Mouse (Mus musculus) G1E-ER4 (cell line): ENCODE results near the gene Sec23a. TPM values are rescaled to one million over a fixed set of nuclear protein-coding genes. Genes with fewer than 3 reads are reported as not detected.

Experiments used
- GATA1 ChIP-seq: IDR thresholded peaks from one replicate; pipeline ENCODE4 v1.8.0; 2012; ENCODE audit warnings: low read length, inconsistent platforms
- polyA plus RNA-seq: library from polyadenylated mRNA; stranded (reverse); fragments of >175 nt; gene quantifications from 2 replicates; pipeline ENCODE4 v1.2.3, GENCODE M21; 2012

Sec23a gene
- polyA plus RNA-seq, 1 experiment: 6.4 TPM

DNA sequence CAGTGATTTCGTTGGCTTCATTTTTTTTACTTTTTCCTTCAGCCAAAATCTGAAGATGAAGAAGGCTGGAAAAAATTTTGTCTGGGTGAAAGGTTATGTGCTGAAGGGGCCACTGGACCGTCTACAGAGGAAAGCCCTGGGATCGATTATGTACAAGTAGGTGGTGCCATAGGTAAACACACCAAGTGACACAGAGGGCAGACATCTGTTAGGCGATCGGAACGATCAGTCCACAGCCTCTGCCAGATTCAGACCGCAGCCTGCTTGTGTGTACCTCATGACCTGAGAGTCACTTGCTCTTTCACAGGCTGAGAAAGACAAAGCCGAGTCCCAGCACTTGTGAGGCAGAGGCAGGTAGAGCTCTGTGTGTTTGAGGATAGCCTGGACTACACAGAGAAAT is 6.2 kb upstream of the Sec23a start:
- no peak for TF ChIP-seq GATA1

DNA sequence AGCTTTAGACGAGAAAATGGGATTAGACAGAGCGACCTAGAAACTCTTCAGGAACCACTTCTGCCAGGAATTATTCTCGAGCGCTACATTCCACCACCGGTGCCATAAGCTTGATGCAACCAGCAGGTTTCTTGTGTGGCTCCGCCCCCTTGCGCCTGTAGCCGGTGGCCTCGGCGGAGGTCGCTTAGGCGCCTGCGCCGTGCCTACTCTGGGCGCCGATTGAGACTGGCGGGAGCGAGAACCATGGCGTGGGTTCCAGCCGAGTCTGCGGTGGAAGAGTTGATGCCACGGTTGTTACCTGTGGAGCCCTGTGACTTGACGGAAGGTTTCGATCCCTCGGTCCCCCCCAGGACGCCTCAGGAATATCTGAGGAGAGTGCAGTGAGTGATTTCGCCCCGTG is 1.4 kb upstream of the Sec23a start, which contains the start of gene Gemin2:
Gene Gemin2, plus strand, starts transcription at position 160 of the 400 bp plus-strand sequence.
- TF ChIP-seq GATA1: no peak

DNA sequence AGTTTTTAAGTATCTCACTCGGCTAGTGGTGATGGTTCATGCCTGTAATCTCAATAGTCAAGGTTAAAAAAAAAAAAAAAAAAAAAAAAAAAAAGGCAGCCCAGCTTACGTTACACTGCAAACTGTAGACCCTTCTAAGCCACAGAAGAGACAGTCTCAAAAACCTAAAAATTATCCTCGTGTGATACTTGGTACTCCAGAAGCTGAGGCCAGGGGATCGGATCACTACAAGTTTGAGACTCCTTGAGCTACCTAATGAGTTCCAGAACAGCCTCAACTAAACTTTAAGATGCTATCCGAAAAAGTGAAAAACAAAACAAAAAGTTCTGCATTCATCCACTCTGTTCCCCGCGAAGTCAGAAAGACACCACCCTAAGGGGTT is 884 bp upstream of the Sec23a start:
- no peak for TF ChIP-seq GATA1

DNA sequence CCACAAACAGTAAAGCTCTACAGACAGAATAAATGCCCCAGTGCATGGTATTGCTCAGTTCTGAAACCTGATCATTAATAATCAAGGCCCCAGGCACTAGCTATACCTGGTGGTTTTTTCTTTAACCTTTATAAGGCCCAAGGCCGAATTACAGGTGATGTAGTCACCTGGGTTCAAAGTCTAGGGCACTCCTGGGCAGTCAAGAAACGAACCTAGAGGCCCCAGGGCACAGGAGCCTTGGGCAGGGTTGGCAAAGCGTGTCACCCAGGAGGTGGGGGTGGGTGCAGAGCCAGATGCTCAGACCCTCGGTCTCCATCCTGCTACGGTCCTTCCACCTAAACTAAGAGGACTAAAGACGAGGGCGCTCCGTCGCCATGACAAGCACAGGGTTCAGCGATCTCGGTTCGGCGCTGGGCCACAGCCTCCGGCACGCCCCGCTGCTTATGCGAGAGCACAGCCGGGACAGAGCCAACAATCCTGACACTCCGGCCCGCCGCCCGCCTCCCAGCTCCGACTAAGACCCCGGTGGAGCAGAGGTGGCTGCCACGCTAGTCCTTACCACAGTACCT is 458 bp downstream of the Sec23a start:
- TF ChIP-seq GATA1: no peak

DNA sequence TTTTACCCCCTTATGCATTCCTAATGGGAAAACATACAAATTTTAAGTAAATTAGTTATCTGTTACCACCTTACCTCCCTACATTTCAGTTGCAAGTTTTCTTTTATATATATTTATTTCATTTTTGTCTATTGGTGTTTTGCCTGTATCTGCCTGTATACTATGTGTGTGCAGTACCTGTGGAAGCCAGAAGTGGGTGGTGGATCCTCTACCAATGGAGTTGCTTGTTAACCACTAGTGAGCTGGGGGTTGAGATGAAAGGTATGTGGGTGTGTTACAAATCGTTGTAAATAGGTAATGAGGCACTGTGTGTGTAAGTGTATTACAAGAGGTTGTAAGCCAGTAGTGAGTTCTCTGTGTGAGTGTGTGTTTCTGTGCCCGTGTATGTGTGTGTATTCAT is 1.3 kb downstream of the Sec23a start:
- no peak for TF ChIP-seq GATA1

DNA sequence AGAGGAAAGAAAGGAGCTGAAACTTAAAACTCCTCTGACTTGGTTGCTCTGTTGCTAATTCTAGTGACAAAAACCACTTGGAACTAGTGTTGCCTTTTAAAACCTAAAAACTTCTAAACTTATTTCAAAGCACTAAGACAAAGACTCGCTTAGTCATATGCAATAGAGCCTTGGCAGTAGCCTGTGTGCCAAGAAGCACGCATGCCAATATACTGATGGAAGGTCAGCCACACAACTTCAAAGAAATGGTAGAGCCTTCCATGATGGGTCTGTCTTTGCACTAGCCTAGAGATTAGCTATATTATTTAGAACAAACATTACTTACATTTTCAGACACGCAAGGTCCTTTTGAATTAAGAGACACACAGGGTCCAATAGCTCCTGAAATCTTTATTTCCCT is 26.1 kb downstream of the Sec23a start:
- TF ChIP-seq GATA1: no peak

DNA sequence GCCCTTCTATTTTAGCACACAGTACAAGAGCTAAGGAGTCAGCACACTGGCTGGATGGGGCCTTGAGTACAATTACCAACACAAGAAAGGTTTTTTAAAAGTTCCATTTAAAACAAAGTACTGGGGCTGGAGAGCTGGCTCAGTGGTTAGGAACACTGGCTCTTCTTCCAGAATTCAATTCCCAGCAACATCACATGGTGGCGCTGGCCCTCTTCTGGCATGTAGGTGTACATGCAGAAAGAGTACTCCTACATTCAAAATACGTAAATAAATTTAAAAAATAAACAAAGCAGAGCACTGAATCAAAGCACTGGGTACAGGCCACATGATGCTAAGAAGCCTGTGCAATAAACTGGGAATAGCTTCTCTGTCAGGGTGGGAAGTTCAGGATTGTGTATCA is 34.9 kb downstream of the Sec23a start:
- no peak for TF ChIP-seq GATA1

DNA sequence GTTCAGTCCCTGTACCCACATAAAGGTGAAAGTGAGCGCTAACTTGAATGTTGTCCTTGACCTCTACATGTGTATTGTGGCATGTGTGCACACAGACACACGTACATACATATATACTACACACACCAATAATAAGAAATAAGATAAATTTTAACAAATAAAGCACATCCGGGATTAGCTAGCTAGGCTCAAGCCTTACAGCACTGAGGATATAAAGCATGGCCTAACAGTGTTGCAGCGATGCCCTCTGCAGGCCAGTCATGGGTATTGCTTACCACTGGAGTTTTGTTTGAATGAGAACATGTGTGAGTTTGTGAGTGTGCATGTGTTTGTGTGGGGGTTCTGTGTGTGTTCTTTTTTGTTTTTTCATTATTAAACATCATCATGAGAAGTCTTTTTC is 47.2 kb downstream of the Sec23a start:
- TF ChIP-seq GATA1: no peak

DNA sequence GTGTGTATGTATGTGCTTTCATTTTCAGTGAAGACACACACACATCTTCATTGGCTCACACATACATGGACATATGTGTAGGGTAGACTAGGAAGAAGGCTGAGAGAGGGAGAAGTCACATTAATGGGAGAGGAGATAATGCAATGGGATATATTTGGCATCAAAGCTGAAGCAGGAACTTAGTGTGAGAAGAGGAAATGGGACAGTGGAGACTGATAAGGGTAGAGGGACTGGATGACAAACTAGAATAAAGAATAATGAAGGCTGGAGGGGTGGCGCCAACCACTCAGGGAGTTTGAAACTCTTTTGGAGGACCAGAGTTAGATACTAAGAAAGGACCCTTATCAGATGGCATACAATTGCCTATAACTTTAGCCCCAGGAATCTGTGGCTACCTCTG is 51.0 kb downstream of the Sec23a start:
- TF ChIP-seq GATA1: no peak

DNA sequence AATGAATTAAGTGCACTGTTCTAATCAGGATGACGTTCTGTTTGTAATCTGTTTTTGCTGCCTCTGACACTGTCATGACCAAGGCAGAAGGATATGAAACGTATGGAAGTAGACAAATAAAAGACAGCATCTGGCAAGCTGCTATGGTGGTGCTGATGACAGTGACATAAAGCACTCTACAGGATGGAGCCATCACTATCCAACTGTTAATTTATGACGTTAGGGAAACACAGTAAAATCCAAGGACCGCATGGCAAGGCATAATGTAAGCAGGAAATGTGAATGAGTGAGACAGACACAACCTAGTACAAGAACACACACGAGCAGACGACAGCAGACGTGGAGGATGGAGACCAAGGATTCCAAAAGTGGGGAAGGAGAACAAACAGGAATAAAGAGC is 55.2 kb downstream of the Sec23a start:
- no peak for TF ChIP-seq GATA1

DNA sequence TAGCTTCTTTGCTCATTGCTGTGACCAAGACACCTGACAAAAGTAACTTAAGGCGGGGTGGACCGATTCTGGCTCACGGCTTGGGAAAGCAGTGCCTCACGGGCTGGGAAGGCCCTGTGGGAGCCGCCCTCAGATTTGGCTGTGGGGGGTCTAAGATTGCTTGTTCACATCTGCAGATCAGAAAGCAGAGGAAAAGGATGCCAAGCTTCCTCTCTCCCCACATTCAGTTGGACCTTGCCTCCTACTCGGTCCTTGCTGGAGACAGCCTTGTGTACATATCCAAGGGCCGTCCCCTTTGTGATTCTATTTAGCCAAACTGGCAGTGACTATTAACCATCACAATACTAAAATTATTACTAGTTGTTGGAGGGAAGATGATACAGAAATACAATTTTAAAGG is 55.7 kb downstream of the Sec23a start:
- TF ChIP-seq GATA1: no peak

DNA sequence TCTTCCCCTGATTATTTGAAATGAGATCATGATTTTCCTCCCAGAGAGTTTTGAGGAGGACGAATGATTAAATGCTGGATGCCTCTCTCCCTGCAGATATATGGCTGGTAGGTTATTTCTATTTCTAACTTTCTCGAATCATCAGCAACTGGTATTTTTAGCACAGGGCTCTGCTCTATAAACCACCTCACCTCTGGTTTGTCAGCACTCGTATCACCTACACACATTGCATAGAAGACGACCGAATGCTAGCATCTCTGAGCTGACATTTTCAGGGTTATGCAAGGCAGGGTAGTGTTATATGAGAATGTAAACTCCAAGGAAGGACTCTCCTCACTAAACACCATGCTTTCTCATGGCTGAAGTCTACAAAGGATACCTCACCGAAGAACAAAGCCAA is 63.9 kb downstream of the Sec23a start:
- no peak for TF ChIP-seq GATA1

DNA sequence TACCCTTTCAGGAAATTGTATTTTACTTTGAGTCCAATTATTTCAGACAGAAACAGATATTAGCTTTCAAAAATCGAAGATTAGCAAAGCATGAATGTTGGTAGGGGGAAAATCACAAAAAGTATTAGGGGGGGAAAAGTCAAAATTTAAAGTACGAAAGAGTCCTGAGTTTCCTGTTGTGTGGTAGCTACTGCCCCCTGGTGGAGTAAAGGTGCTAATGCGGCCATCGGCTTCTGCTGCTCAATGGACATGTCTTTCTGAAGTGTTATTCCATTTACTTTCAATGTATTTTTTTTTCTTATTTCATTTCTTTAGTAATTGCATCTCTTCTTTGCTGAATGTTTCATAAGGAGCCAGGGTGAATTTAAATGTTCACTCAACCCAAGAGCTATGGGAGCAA is 64.6 kb downstream of the Sec23a start:
- no peak for TF ChIP-seq GATA1

DNA sequence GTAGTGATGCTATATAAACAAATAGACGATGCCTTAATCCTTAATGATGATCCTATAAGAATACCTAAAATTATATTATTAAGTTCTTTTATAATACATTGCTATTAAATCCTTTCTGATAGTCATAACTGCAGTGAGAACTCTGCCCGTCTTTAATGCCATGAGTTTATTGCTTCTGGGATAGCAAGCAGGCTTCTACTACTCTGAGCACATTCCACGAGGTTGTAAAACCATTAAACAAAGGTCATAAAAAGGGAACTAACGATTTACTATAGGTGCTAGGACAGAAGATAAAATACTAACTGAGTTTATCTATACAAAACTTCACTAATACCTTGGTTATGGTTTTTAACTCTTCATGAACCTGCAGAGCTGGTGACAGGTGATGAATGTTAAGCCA is 69.3 kb downstream of the Sec23a start:
- TF ChIP-seq GATA1: no peak

DNA sequence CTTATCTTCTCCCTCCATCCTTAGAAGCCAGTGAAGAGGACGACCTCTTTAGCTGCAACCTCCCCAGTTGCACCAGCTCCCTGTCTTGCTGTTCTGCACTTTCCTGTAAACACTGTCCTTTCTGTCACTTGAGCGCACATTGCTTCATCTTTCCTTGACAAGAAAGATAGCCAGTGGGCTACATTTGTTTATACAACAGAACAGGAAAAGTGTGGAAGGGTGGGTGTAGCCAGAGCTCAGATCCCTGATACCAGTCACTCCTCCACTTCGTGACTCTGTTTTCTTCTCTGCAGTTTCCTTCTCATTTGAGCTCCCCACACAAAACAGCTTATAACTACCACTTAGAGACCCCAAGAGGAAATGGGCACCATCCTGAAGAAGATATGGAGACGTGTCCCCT is 77.2 kb downstream of the Sec23a start:
- TF ChIP-seq GATA1: no peak

DNA sequence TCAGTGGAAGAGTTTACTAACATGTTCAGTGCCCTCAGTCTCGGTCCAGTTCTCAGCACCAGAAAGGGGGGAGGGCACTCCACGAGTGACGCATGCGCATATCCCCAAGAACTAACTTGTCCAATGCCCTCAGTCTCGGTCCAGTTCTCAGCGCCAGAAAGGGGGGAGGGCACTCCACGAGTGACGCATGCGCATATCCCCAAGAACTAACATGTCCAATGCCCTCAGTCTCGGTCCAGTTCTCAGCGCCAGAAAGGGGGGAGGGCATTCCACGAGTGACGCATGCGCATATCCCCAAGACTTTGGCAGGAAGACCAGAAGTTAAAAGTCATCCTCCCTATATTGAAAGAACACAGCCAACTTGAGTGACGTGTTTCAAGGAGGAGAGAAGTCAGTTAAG is 86.8 kb downstream of the Sec23a start:
- TF ChIP-seq GATA1: no peak

DNA sequence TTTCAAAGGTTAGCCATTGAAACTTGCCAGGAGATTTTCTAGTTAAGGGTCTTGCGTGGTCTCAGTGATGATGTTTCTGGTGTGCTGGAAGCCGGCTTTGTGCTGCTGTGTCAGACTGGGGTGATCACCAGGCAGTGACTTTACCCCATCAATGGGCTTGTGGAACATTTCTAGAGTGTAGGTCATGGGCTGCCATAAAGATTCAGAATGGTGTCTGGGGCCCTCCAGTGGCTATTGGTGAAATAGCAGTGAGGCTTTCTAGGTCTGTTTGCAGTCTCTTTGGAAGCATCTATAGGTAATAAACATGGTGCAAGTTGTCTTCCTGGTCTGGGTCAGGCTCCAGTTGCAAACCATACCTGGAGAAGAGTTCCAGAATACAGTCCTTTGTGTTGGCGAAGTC is 87.8 kb downstream of the Sec23a start:
- TF ChIP-seq GATA1: no peak

DNA sequence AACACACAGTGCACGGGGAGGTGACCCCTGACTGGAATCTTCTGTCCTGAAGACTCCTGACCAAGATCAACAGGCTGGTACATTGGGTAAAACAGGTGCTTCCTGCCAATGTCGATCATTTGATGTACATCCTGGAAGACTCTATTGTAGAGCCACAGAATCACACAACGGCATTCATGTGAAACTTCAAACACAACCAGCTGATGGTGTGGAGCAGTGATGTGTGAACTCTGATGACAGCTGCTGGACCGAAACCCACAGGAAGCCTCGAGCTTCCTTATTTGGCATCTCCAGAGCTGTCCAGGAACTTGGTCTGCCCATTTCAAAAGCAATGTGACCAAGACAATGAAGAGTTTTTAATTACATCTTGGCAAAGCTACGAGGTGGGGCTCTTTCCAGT is 91.0 kb downstream of the Sec23a start:
- no peak for TF ChIP-seq GATA1
